Mouse (Mus musculus): Measurements from ENCODE around the gene Gja1.
"Not testable (repeated sequence)": the region's sequence is repeated elsewhere in the genome, so short reads cannot be mapped to it uniquely, and the experiment has no call there.

The Gja1 gene

GRCm38 (mm10) chr10:56377097-56377965, at the start of gene Gja1:
Gja1 (plus strand) TSS chr10:56377330.
- no peak for DNase-seq

GRCm38 (mm10) chr10:56338851-56339489, 38.2 kb upstream of the Gja1 start:
- peak; percentile 92 for DNase-seq

- no peak for DNase-seq
Measured at GRCm38 (mm10) chr10:56360472-56360871, 16.7 kb upstream of the Gja1 start.

GRCm38 (mm10) chr10:56369073-56369472, 8.1 kb upstream of the Gja1 start:
- DNase-seq: peak; percentile 80

- no peak for DNase-seq
Measured at GRCm38 (mm10) chr10:56373021-56373720, 4.0 kb upstream of the Gja1 start.

- DNase-seq: no peak
Measured at GRCm38 (mm10) chr10:56374169-56374568, 3.0 kb upstream of the Gja1 start.

- no peak for DNase-seq
Measured at GRCm38 (mm10) chr10:56375906-56376468, 1.1 kb upstream of the Gja1 start.

GRCm38 (mm10) chr10:56377966-56378647, 977 bp downstream of the Gja1 start:
- no peak for DNase-seq

- DNase-seq: peak; percentile 12
Measured at GRCm38 (mm10) chr10:56378648-56379254, 1.6 kb downstream of the Gja1 start.

GRCm38 (mm10) chr10:56379720-56380119, 2.6 kb downstream of the Gja1 start:
- DNase-seq: no peak

- no peak for DNase-seq
Measured at GRCm38 (mm10) chr10:56385195-56386109, 8.3 kb downstream of the Gja1 start.

- DNase-seq: no peak
Measured at GRCm38 (mm10) chr10:56393095-56393784, 16.1 kb downstream of the Gja1 start.

GRCm38 (mm10) chr10:56393815-56394417, 16.8 kb downstream of the Gja1 start:
- not testable (repeated sequence) for DNase-seq

- no peak for DNase-seq
Measured at GRCm38 (mm10) chr10:56397875-56398274, 20.7 kb downstream of the Gja1 start.

- DNase-seq: no peak
Measured at GRCm38 (mm10) chr10:56398310-56398709, 21.2 kb downstream of the Gja1 start.

- not testable (repeated sequence) for DNase-seq
Measured at GRCm38 (mm10) chr10:56401396-56401795, 24.3 kb downstream of the Gja1 start.

- DNase-seq: no peak
Measured at GRCm38 (mm10) chr10:56405934-56406333, 28.8 kb downstream of the Gja1 start.

- no peak for DNase-seq
Measured at GRCm38 (mm10) chr10:56406386-56407130, 29.4 kb downstream of the Gja1 start.

- no peak for DNase-seq
Measured at GRCm38 (mm10) chr10:56415894-56416570, 38.9 kb downstream of the Gja1 start.

Data from right cerebral cortex, postnatal 14 days (tissue).